Mouse (Mus musculus) embryonic fibroblast, embryonic 13.5 days (primary cell): ENCODE results near the gene Ezr.

Experiments
- CTCF ChIP-seq: IDR thresholded peaks from 2 replicates; pipeline ENCODE4 v1.5.1; 2011; ENCODE audit warnings: mild to moderate bottlenecking, control low read depth, low read length, moderate library complexity, borderline replicate concordance; ENCODE audit not compliant: insufficient read depth
- POLR2A ChIP-seq: IDR thresholded peaks from 2 replicates; pipeline ENCODE4 v1.6.1; 2011; ENCODE audit warnings: low read depth, mild to moderate bottlenecking, control low read depth, low read length, moderate library complexity

GRCm38 (mm10) chr17:6808521-6809165 is 26.1 kb upstream of the Ezr start:
- TF ChIP-seq CTCF (no peak), POLR2A (no peak)
